Mouse (Mus musculus) stomach, postnatal 0 days (tissue): ENCODE data around the gene Gm44596.

Source experiments
- CTCF ChIP-seq: IDR thresholded peaks from 2 replicates; pipeline ENCODE4 v1.5.1; 2016; ENCODE audit warnings: antibody characterized with exemption, low read depth, mild to moderate bottlenecking, moderate library complexity
- EP300 ChIP-seq: optimal IDR thresholded peaks from 2 replicates; pipeline ENCODE3; 2016; ENCODE audit warnings: antibody characterized with exemption

DNA sequence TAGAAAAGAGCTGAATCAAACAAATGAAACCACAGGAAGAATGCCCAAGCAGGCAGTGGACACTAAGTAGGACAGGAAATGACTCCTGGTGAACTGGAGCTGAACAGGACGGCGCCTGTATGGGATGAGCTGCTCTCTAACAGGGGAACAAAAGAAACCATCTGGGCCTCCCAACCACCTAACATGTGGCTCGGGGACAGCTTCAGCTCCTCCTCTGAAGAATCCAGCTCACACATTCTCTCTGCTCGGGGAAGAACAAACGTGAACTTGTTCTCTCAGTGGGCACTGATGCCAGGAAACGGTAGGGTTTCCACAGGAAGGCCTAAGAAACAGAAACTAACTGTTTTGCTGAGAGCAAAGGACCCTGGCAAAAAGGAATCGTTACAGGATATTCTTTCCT lies 25.6 kb upstream of the Gm44596 start:
- TF ChIP-seq EP300 (no peak), CTCF (no peak)
